Mouse (Mus musculus) myocyte (in vitro differentiated cells): ENCODE measurements around the gene Syk. TPM values are rescaled to one million over a fixed set of nuclear protein-coding genes. Genes with fewer than 3 reads are reported as not detected.
A peak's percentile ranks its signal among the peaks of the same experiment; 100 is the strongest.

Experiments
- H3K27me3 ChIP-seq: one replicate; pipeline ENCODE4 v1.6.1; 2011; ENCODE audit not compliant: control insufficient read depth, insufficient read depth, insufficient read length
- H3K36me3 ChIP-seq: one replicate; pipeline ENCODE4 v1.6.1; 2011; ENCODE audit not compliant: control insufficient read depth, insufficient read depth
- H3K4me2 ChIP-seq: one replicate; pipeline ENCODE4 v1.6.1; 2011; ENCODE audit warnings: low read depth, control low read depth
- H3K4me3 ChIP-seq: one replicate; pipeline ENCODE4 v1.5.1; 2011; ENCODE audit warnings: mild to moderate bottlenecking, control low read depth, moderate library complexity
- H3K79me2 ChIP-seq: one replicate; pipeline ENCODE4 v1.6.1; 2011; ENCODE audit not compliant: control insufficient read depth, insufficient read depth
- H3ac ChIP-seq: one replicate; pipeline ENCODE4 v1.6.1; 2011; ENCODE audit not compliant: control insufficient read depth, insufficient read length
- CEBPB ChIP-seq: IDR thresholded peaks from 2 replicates; pipeline ENCODE4 v1.6.1; 2011; ENCODE audit warnings: mild to moderate bottlenecking, moderate library complexity; ENCODE audit not compliant: poor library complexity, insufficient read depth, severe bottlenecking
- E2F4 ChIP-seq: IDR thresholded peaks from one replicate; pipeline ENCODE4 v1.6.1; 2011; ENCODE audit warnings: mild to moderate bottlenecking, control low read depth, moderate library complexity; ENCODE audit not compliant: insufficient read depth
- MAX ChIP-seq: IDR thresholded peaks from one replicate; pipeline ENCODE4 v1.6.1; 2011; ENCODE audit warnings: low read depth, mild to moderate bottlenecking, control low read depth
- MYOD1 ChIP-seq, 3 experiments: IDR thresholded peaks; one replicate each; pipeline ENCODE4 v1.6.1; 2011; ENCODE audit warnings: control low read depth in 2 of 3, low read depth in 2 of 3, mild to moderate bottlenecking in 2 of 3, moderate library complexity in 1 of 3; ENCODE audit not compliant: insufficient read length in 2 of 3, control insufficient read depth in 1 of 3
- MYOG ChIP-seq, 3 experiments: IDR thresholded peaks; one replicate each; pipeline ENCODE4 v1.6.1; 2011; ENCODE audit warnings: control low read depth in 2 of 3, low read depth in 2 of 3, mild to moderate bottlenecking in 2 of 3; ENCODE audit not compliant: insufficient read length in 2 of 3, control insufficient read depth in 1 of 3, insufficient read depth in 1 of 3
- POLR2A ChIP-seq: IDR thresholded peaks from one replicate; pipeline ENCODE4 v1.6.1; 2011; ENCODE audit warnings: low read depth, mild to moderate bottlenecking, control low read depth, moderate library complexity; ENCODE audit not compliant: insufficient read length
- POLR2AphosphoS2 ChIP-seq: IDR thresholded peaks from one replicate; pipeline ENCODE4 v1.6.1; 2011; ENCODE audit warnings: low read depth, control low read depth; ENCODE audit not compliant: insufficient read length
- REST ChIP-seq: IDR thresholded peaks from one replicate; pipeline ENCODE4 v1.6.1; 2011; ENCODE audit warnings: mild to moderate bottlenecking, control low read depth, moderate library complexity; ENCODE audit not compliant: insufficient read depth, insufficient read length
- SRF ChIP-seq: IDR thresholded peaks from one replicate; pipeline ENCODE4 v1.6.1; 2011; ENCODE audit warnings: low read depth; ENCODE audit not compliant: control insufficient read depth, insufficient read length
- TCF12 ChIP-seq: IDR thresholded peaks from one replicate; pipeline ENCODE4 v1.6.1; 2011; ENCODE audit warnings: mild to moderate bottlenecking, control low read depth; ENCODE audit not compliant: poor library complexity, insufficient read depth, severe bottlenecking
- TCF3 ChIP-seq: IDR thresholded peaks from one replicate; pipeline ENCODE4 v1.6.1; 2011; ENCODE audit warnings: low read depth, control low read depth; ENCODE audit not compliant: insufficient read length
- USF1 ChIP-seq: IDR thresholded peaks from one replicate; pipeline ENCODE4 v1.6.1; 2011; ENCODE audit warnings: low read depth, mild to moderate bottlenecking, control low read depth, moderate library complexity
- polyA plus RNA-seq: library from polyadenylated mRNA; unstranded; fragments of >200 nt; fragmentation: generic; extraction: Trizol; gene quantifications from one replicate; pipeline ENCODE4 v1.2.1, GENCODE M21; 2012; ENCODE audit warnings: missing spikeins

Gene Syk
- polyA plus RNA-seq, 1 experiment = 0.42 TPM

DNA sequence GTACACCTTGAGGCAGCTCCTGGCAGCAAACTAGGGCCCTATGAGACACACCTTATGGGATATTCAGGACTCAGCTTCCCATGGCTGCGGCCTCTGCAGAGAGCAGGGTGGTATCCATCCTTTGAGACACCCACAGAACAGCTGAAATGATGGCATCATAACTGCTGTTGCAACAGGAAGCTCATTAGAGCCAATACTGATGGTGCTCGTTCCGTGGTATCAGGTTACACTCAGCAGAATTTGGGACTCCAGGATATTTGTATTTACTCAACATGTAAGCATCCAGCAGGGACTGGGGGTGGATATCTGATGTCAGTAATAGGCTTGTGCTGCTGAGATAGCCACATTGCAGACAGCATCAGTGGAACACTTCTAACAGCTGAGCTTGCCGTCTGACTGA lies 90.3 kb downstream of the Syk start:
- Histone ChIP-seq H3K4me2 (peak overlapping the region; percentile 31), H3K4me3 (no peak overlapping the region), H3K27me3 (no peaks in the 10 kb centered on the region), H3K79me2 (no peaks in the 10 kb centered on the region), H3ac (no peak overlapping the region), H3K36me3 (no peaks in the 10 kb centered on the region)
- TF ChIP-seq MYOG (IDR thresholded peaks at IDR 0.05; ENCODE audit: control insufficient read depth in 1 of 3, insufficient read depth in 1 of 3, insufficient read length in 2 of 3, low read depth in 2 of 3) (peak in 1 of 3 experiments; percentile 64), MYOD1 (IDR thresholded peaks at IDR 0.05; ENCODE audit: control insufficient read depth in 1 of 3, insufficient read length in 2 of 3, low read depth in 2 of 3) (peak in 2 of 3 experiments; percentile 64 to 84), CEBPB (peak; percentile 96), POLR2A (no peak), E2F4 (no peak)

GRCm38 (mm10) chr13:52673856-52674255 lies 90.9 kb downstream of the Syk start:
- Histone ChIP-seq H3K4me3 (no peak overlapping the region), H3K27me3 (no peaks in the 10 kb centered on the region), H3K79me2 (no peaks in the 10 kb centered on the region), H3K4me2 (peak overlapping the region; percentile 31), H3K36me3 (no peaks in the 10 kb centered on the region), H3ac (no peak overlapping the region)
- TF ChIP-seq MAX = no peak
- TF ChIP-seq TCF3 = no peak
- no peak for TF ChIP-seq SRF

DNA sequence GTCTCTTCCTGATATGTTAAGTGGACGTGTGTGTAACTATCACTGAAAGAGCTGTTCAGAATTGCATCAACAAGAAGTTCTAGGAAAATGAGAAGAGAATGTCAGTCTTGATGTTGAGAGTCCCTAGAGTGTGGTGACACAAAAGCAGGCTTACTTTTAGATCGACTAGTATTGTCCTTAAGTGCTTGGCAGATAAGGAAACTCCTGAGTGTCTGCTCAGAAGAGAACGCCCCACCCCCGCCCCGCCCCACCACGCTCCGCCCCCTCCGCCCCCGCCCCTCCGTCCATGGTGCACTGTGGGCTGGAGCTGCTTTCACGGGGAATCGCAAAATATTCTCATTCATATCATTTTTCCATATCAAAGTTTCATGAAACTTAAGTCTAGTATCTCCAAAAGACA lies 91.9 kb downstream of the Syk start:
- H3K4me2 ChIP-seq = no peak overlapping the region
- H3K79me2 ChIP-seq = no peaks in the 10 kb centered on the region
- TF ChIP-seq TCF12 (no peak), POLR2AphosphoS2 (no peak), CEBPB (no peak)
- H3K4me3 ChIP-seq = no peak overlapping the region
- H3K27me3 ChIP-seq = no peaks in the 10 kb centered on the region
- H3K36me3 ChIP-seq = no peaks in the 10 kb centered on the region
- no peak overlapping the region for H3ac ChIP-seq

DNA sequence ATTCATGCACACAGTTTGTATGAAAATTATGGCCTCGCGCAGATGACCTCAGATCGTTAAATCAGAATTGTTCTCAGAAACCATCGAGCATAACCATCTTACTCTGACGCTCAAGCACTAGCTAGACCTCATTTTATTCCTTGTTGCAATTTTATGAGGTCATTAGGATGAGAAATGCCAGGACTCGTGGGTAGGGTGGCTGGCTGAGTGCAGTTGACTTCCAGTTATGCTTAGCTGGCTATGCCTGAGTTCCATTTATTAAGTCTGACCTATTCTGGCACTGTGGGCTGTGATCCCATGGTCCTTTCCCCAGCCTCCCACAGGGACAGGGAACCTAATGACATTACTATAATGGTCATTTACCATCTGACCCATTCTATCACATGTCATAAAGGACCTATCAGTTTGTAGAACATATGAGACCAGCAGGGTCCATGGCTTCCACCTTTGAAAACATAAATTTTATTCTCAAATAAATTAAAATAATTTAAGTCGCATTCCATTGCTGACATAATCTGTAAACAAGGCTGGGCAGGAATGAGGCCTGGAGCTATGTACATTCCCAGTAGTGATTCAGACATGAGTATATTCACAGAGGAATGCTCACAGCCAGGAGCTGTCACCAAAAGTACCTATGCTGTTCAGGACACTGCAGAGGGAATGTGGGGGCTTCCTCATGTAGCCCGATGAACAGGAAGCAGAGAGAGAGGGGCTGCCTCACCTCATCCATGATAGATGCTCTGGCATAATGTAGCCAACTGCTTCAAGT lies 92.7 kb downstream of the Syk start:
- Histone ChIP-seq H3ac (no peak overlapping the region), H3K36me3 (no peaks in the 10 kb centered on the region), H3K4me2 (no peak overlapping the region), H3K79me2 (no peaks in the 10 kb centered on the region), H3K27me3 (no peaks in the 10 kb centered on the region), H3K4me3 (no peak overlapping the region)
- TF ChIP-seq TCF12 (no peak), MYOG (IDR thresholded peaks at IDR 0.05; ENCODE audit: control insufficient read depth in 1 of 3, insufficient read depth in 1 of 3, insufficient read length in 2 of 3, low read depth in 2 of 3) (no peak), E2F4 (no peak), CEBPB (no peak), MYOD1 (IDR thresholded peaks at IDR 0.05; ENCODE audit: control insufficient read depth in 1 of 3, insufficient read length in 2 of 3, low read depth in 2 of 3) (no peak), TCF3 (no peak), USF1 (no peak), REST (no peak), POLR2A (no peak), MAX (no peak), POLR2AphosphoS2 (no peak), SRF (no peak)

DNA sequence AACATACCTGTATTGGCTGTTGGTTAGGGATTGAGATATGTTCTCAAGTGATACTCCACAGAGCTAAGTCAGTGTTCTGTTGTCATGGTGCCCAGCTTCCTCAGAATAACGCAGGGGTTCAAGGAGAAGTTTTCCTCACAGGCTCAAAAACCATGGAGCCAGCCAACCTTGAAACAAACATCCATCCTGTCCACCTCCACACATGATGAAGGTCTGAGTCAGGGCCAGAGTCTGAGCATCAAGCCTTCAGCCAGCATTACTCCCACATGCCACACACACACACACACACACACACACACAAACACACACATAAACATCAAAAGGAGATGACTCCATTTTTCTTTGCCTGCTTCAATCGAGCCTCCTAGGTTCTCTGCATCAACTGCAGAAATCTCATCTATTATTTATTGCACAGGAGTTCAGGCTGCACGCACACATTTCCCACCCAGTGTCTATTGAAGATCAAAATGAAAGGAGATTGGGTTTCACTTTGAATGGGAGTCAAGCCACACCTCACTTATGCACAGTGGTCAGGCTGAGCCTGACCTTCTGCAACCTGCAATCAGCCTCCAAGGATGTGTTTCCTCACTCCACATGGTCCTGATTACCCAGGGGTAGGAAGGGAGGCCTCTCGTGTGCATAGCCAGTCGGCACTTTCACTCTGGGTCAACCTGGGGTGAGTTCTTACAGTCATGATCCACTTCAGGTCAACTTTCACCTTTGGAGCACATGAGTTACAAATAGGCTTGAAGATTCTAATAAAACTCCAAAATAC lies 93.9 kb downstream of the Syk start:
- H3K36me3 ChIP-seq = no peaks in the 10 kb centered on the region
- H3K4me3 ChIP-seq = no peak overlapping the region
- H3K4me2 ChIP-seq = no peak overlapping the region
- no peak overlapping the region for H3ac ChIP-seq
- no peaks in the 10 kb centered on the region for H3K79me2 ChIP-seq
- no peaks in the 10 kb centered on the region for H3K27me3 ChIP-seq
- TF ChIP-seq E2F4 (no peak), REST (no peak), MAX (no peak), TCF3 (no peak), TCF12 (no peak), CEBPB (no peak), POLR2AphosphoS2 (no peak), MYOG (IDR thresholded peaks at IDR 0.05; ENCODE audit: control insufficient read depth in 1 of 3, insufficient read depth in 1 of 3, insufficient read length in 2 of 3, low read depth in 2 of 3) (no peak), POLR2A (no peak), SRF (no peak), USF1 (no peak), MYOD1 (IDR thresholded peaks at IDR 0.05; ENCODE audit: control insufficient read depth in 1 of 3, insufficient read length in 2 of 3, low read depth in 2 of 3) (no peak)
